21 mouse cellular contexts compared by ENCODE assay signal in the genomic region with DNA sequence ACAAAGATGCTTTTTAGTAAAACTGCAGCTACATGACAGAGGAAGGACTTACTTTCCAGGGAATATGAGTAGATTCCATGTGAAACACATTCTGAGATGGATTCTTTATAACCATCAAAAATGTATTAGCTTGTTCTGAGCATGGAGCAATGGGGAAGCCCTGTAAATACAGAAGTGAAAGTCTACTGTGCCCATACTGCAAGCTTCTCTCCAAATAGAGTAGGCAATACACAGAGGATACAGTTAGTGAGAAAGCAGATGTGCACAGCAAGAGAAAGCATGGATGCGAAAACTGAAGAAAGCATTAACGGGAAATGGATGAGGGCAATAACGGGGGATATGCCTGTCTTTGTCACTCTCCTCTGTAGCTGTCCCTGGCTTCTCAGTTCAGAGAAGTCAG. TPM values are rescaled to one million over a fixed set of nuclear protein-coding genes. Genes with fewer than 3 reads are reported as not detected.
"Had no signal": no experiment of that assay in that cellular context is flagged by ENCODE, and none has a peak within 500 bp of the region (broad histone marks: within the 10 kb centered on the region; RNA-seq: fewer than 3 reads in every experiment).

No protein-coding gene starts in this region.

- H3K9me3 ChIP-seq: limb, embryonic 12.5 days; limb, embryonic 15.5 days; liver, embryonic 12.5 days; liver, embryonic 15.5 days; neural tube, embryonic 12.5 days; neural tube, embryonic 15.5 days had no signal

- ATAC-seq: intestine, postnatal 0 days; liver, embryonic 12.5 days had no signal

- H3K4me1 ChIP-seq: limb, embryonic 12.5 days; limb, embryonic 15.5 days; liver, embryonic 12.5 days; liver, embryonic 15.5 days; neural tube, embryonic 12.5 days; neural tube, embryonic 15.5 days had no signal

- H3K27ac ChIP-seq: kidney, postnatal 0 days; limb, embryonic 12.5 days; limb, embryonic 15.5 days; liver, embryonic 12.5 days; liver, embryonic 15.5 days; macrophage; neural tube, embryonic 12.5 days; neural tube, embryonic 15.5 days had no signal

- H3K27me3 ChIP-seq: limb, embryonic 12.5 days; limb, embryonic 15.5 days; liver, embryonic 12.5 days; liver, embryonic 15.5 days; neural tube, embryonic 12.5 days; neural tube, embryonic 15.5 days had no signal

- H3K4me3 ChIP-seq: limb, embryonic 12.5 days; limb, embryonic 15.5 days; liver, embryonic 12.5 days; liver, embryonic 15.5 days; neural tube, embryonic 12.5 days; neural tube, embryonic 15.5 days had no signal

- H3K4me2 ChIP-seq: limb, embryonic 12.5 days; limb, embryonic 15.5 days; liver, embryonic 12.5 days; liver, embryonic 15.5 days; midbrain, embryonic 11.5 days; neural tube, embryonic 12.5 days; neural tube, embryonic 15.5 days had no signal

- H3K9ac ChIP-seq: limb, embryonic 12.5 days; limb, embryonic 15.5 days; liver, embryonic 12.5 days; liver, embryonic 15.5 days; neural tube, embryonic 12.5 days; neural tube, embryonic 15.5 days had no signal

- DNase-seq: kidney, adult 2 months; kidney, postnatal 25 days; lung, adult 2 months; midbrain, embryonic 14.5 days; retina, postnatal 1 day; right cerebral cortex, postnatal 25 days; spleen, adult 18-20 months; thymus, adult 18-20 months; thymus, postnatal 14 days; thymus, postnatal 4 days had no signal

- H3K36me3 ChIP-seq: limb, embryonic 12.5 days; limb, embryonic 15.5 days; liver, embryonic 12.5 days; liver, embryonic 15.5 days; neural tube, embryonic 12.5 days; neural tube, embryonic 15.5 days had no signal

RNA-seq across cellular contexts. Expression of gene Capsl, which starts 6.0 kb away (rescaled TPM):
- total RNA-seq: megakaryocyte-erythroid progenitor cell, adult 5-6 weeks had no signal
